Mouse (Mus musculus): Measurements from ENCODE around the gene Trnp1.

Gene Trnp1

DNA sequence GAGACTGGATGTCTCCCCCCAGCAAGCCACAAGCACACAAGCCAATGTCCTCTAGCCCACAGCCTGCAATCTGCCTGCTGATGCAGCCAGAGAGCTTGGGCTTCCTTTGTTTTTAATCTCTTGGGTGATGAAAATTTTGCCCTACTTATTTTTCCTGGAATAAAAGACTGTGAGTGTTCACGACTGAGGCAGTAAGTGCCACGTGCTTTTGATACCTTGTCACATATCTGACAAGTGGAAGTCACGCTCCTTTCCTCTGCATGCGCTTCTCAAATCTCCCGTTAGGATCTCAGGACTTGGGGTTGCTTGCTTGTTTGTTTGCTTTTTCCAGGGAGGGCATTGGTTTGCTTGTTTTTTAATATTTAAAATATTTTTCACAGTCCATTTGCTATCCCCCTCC lies 6.0 kb upstream of the Trnp1 start:
- ChIA-PET POLR2A (no interaction called here), CTCF (no interaction called here)

DNA sequence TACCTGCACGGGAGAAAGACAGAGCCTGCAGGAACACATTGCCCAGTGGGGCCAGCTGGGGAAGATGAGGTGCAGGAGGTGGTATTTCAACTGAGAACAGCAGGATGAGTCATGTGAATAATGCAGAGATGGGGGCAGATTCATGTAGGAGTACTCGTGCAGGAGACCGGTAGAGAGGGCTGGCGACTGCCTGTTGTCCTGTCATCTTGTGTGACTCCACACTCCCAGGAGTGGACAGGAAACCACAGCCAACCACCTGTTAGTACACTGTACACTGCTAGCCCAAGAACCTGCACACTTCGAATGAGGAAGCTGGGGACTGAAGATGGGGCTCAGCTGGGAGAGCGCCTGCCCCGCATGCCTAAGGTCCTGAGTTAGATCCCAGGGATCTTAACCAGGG lies 3.2 kb upstream of the Trnp1 start:
- ChIA-PET CTCF (interaction anchor here in 3 of 4 experiments (0.5 to 1.4 kb wide), 7 partner anchors 17 to 394 kb away, joined by 3 to 5 read pairs (median 3); no protein-coding TSS in a partner anchor), POLR2A (interaction anchor here (0.6 to 2.5 kb wide), 12 partner anchors 9 to 339 kb away, joined by 3 to 10 read pairs (median 4); partner anchors contain the start of genes Tent5b (in 2 of the 4), Gpatch3 (in 1 of the 4) and Kdf1 (in 1 of the 4))

DNA sequence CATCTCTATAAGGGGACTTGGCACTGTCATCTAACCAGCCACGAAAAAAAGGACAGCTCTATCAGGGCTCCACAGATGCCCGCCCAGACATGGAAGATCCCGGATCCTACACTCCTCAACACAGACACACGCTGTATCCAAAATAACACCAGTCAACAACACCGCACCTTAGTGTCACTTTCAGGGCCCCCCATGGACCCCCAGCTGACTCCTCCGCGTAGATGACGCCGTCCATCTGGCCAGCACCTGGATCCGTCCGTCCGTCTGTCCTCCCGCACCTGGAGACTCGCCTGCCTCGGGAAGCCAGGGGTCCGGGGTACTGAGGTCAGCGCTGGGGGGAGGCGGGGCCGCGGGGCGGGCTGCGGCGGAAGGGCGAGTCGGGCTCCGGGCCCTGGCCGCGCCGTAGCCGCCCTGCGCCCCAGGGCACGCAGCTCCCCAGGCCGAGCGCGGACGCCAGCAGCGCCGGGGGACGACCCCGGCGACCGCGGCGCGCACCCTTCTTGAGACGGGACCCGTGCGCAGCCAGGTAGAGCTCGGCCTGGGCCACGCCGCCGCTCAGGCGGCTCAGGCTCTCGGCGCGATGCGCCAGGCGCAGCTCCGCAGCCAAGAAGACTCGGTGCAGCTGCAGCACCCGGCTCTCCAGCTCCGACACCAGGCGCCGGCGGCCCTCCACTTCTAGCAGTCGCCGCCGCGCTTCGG lies 740 bp downstream of the Trnp1 start:
- ChIA-PET CTCF (interaction anchor here (0.5 to 3.2 kb wide), 20 partner anchors 11 to 764 kb away, joined by 3 to 22 read pairs (median 3); partner anchors contain the start of genes Tent5b (in 3 of the 4) and Zdhhc18 (in 1 of the 4)), POLR2A (interaction anchor here (0.6 to 4.6 kb wide), 40 partner anchors 9 to 1189 kb away, joined by 3 to 49 read pairs (median 4); partner anchors contain the start of genes Tent5b (in 4 of the 4), Nudc (in 2 of the 4), Wdtc1 (in 2 of the 4) and Gpatch3 (in 1 of the 4))

DNA sequence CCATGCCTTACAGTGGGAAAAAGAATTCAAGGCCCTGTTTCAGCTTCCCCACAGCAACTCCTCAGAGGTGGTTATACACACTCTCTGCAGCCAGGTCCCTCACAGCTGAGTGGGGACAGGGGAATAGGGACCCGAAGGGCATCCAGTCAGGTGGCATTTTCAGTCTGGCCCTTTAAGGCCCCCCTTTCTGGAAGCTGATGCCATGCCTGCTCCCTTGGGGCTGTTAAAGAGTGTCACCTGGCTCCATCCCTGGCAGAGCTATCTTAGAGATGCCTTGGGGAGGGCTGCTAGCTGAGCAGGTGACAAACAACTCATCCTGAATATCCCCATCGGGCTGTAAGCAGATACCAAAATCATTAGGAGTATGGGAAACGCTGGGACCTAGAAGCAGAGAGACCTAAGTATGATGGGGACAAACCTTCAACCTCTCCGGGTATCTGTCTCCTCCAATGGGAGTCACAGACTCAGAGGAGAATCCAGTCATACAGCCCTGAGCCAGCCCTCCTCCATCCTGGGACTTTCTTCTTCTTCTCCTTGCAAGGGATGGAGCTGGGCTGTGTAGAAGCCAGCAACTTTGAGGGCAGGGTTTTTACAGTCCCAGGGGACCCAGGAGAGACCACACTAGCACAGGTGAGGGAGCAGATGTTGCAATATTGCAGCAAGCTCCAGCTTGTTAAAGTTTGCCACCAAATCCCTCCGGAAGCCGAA lies 1.5 kb downstream of the Trnp1 start:
- CTCF ChIA-PET, result interaction anchor here (0.6 to 3.2 kb wide), 12 partner anchors 12 to 540 kb away, joined by 3 to 22 read pairs (median 3); partner anchors contain the start of gene Tent5b (in 3 of the 4)
- POLR2A ChIA-PET, result interaction anchor here in 3 of 4 experiments (0.8 to 4.6 kb wide), 31 partner anchors 9 to 256 kb away, joined by 3 to 49 read pairs (median 4); partner anchors contain the start of genes Tent5b (in 3 of the 3), Nudc (in 2 of the 3), Gpatch3 (in 1 of the 3) and Kdf1 (in 1 of the 3)

DNA sequence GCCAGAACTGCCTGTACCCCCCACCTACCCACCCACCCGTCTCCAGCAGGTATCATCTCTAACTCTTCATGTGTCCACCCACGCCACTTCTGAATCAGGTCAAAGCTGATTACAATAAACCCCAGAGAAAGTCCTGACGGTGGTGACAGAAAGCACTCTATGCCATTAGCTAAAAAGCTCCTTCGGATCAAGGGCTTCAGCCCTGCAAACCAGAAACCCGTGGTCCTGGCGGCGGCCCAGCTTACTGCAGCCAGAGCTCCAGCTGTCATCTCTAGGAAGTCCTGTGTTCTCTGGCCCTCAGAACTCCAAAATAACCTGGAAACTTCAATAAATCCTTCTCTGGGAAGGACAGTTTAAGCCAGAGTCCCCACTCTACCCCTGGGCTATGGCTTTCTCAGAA lies 2.6 kb downstream of the Trnp1 start:
- CTCF ChIA-PET, result interaction anchor here (0.6 to 3.2 kb wide), 14 partner anchors 11 to 612 kb away, joined by 3 to 30 read pairs (median 4); partner anchors contain the start of genes Tent5b (in 2 of the 4) and Stx12 (in 1 of the 4)

DNA sequence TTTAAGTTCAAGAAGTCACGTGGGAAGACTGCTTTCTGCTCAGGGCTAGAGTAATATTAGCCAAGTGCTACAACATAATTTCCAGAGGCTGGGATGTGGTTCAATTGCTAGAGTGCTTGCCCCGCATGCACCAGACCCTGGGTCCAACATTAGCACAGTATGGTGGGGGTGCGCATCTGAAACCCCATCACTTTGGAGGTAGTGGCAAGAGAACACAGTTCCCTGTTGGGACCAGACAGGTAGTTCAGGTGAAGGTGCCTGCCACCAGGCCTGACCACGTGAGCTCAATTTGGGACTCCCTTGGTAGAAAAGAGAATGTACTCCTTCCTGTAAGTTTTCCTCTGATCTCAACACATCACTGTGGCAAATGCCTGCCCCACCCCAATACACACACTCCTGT lies 3.5 kb downstream of the Trnp1 start:
- POLR2A ChIA-PET, result interaction anchor here (0.5 to 4.6 kb wide), 31 partner anchors 8 to 483 kb away, joined by 3 to 49 read pairs (median 3); partner anchors contain the start of genes Tent5b (in 3 of the 4), Gpatch3 (in 1 of the 4), Nudc (in 1 of the 4) and Slc9a1 (in 1 of the 4)
- CTCF ChIA-PET, result interaction anchor here (0.5 to 2.6 kb wide), 32 partner anchors 9 to 611 kb away, joined by 3 to 30 read pairs (median 4); partner anchors contain the start of genes Tent5b (in 3 of the 4) and Stx12 (in 1 of the 4)

More for the DNA sequence above, 2.6 kb downstream of the Trnp1 start:
- POLR2A ChIA-PET, result interaction anchor here (0.6 to 4.6 kb wide), 12 partner anchors 11 to 406 kb away, joined by 3 to 49 read pairs (median 3); partner anchors contain the start of gene Tent5b (in 3 of the 4)

DNA sequence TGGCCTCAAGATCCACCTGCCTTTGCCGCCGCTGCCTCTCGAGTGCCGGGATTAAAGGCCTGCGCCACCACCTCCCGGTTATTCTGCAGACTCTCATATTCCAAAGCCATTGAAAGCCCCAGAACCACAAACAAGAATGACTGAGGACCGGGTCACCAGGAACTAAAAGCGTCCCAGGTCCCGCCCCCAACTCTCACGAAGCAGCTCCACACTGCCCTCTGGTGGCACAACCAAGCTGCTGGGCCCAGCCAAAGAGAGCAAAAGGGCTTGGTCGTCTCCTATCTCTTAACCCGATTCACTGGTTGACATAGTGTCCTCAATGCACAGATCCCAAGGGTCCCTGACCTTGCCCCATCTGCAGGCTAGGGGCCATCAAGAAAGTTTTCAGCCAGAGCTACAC lies 3.9 kb downstream of the Trnp1 start:
- POLR2A ChIA-PET, result interaction anchor here (0.5 to 4.6 kb wide), 26 partner anchors 9 to 406 kb away, joined by 3 to 49 read pairs (median 3); partner anchors contain the start of genes Tent5b (in 3 of the 4), Gpatch3 (in 1 of the 4), Nudc (in 1 of the 4) and Slc9a1 (in 1 of the 4)
- CTCF ChIA-PET, result interaction anchor here (0.5 to 2.6 kb wide), 32 partner anchors 9 to 468 kb away, joined by 3 to 30 read pairs (median 4); partner anchors contain the start of gene Tent5b (in 3 of the 4)

DNA sequence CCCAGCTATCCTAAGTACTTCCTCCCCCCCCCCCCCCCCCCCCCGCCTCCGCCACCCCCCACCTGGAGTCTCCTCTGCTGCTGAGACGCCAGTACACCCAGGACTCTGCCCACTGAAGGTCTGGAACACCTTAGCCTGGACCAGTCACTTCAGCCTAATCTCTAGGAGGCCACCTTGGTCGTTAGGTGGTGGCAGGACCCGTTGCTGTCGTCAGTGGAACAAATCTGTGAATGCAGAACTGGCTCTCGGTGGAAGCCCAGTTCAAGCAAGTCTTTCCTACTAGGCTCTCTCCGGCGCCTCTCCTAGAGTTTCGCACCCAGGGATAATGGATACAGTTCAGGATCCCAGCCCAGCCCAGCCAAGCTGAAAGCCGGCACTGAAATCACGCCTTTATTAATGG lies 4.5 kb downstream of the Trnp1 start:
- CTCF ChIA-PET, result interaction anchor here (0.6 to 2.6 kb wide), 30 partner anchors 8 to 1502 kb away, joined by 3 to 30 read pairs (median 4); partner anchors contain the start of gene Tent5b (in 3 of the 4)
- POLR2A ChIA-PET, result interaction anchor here (0.5 to 4.6 kb wide), 20 partner anchors 9 to 334 kb away, joined by 3 to 49 read pairs (median 4); partner anchors contain the start of genes Tent5b (in 3 of the 4), Gpatch3 (in 1 of the 4), Nudc (in 1 of the 4) and Slc9a1 (in 1 of the 4)

DNA sequence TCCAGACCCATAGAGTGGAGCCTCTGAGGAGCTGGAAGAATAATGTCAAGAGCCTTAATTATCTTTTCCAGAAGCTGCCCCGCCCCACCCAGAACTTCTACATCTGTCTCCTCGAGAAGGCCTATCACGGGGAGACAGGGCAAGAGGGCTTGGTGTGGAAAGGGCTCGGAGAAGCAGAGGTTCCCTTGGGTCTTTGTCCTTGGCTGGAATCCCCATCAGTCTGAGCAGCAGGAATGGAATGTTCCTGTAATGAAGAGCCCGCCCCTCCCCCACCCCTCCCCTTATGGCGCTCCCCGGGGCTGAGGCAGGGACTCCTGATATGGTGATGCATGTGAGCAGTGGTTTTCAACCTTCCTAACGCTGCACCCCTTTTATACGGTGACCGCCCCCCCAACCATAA lies 6.5 kb downstream of the Trnp1 start:
- POLR2A ChIA-PET, result interaction anchor here in 2 of 4 experiments (0.5 to 3.2 kb wide), 6 partner anchors 11 to 138 kb away, joined by 3 to 12 read pairs (median 4); partner anchors contain the start of genes Tent5b (in 2 of the 2) and Wdtc1 (in 1 of the 2)

DNA sequence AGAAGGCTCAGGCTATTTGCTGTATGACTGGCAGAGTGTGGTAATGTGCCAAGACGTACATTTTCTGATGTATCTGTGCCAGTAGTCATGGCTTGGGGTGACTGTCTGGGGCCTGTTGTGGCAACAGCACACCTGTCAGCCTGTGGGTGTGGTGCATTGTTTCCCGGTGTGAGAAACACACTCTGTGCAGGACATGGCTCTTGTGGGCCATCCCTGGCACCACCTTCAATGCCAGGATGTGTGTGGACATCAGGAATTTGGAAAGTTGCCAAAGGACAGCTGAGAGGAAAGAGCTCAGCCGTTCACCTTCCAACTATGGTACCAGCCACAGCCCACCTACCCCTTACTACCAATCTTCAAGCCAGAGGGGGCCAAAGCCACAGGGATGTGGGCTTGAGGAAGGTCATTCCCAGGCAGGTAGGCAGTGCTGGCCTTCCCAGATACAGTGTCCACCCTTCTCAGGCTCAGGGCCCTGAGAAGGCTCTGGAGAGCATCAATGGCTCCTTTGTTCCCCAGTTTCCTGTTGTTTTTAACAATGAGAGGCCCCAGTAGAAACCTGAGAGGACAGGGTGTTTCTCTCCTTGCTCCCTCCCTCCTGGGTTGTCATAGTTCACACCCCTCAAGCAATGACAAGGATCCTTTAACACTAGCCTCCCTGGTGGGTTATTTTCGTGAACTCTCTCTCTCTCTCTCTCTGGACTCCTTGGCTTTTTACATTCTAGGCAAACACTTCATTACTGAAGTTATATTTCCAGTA lies 8.7 kb downstream of the Trnp1 start:
- ChIA-PET POLR2A (interaction anchor here in 3 of 4 experiments (0.7 to 3.2 kb wide), 3 partner anchors 10 to 169 kb away, joined by 3 to 12 read pairs (median 6); partner anchors contain the start of gene Tent5b (in 2 of the 3)), CTCF (interaction anchor here in 2 of 4 experiments (0.6 kb wide), 2 partner anchors 9 to 479 kb away, joined by 3 read pairs; no protein-coding TSS in a partner anchor)

More for the DNA sequence above, 6.5 kb downstream of the Trnp1 start:
- CTCF ChIA-PET, result interaction anchor here in 2 of 4 experiments (0.7 to 1.7 kb wide), 3 partner anchors 11 to 43 kb away, joined by 4 to 6 read pairs (median 4); partner anchors contain the start of gene Tent5b (in 2 of the 2)

DNA sequence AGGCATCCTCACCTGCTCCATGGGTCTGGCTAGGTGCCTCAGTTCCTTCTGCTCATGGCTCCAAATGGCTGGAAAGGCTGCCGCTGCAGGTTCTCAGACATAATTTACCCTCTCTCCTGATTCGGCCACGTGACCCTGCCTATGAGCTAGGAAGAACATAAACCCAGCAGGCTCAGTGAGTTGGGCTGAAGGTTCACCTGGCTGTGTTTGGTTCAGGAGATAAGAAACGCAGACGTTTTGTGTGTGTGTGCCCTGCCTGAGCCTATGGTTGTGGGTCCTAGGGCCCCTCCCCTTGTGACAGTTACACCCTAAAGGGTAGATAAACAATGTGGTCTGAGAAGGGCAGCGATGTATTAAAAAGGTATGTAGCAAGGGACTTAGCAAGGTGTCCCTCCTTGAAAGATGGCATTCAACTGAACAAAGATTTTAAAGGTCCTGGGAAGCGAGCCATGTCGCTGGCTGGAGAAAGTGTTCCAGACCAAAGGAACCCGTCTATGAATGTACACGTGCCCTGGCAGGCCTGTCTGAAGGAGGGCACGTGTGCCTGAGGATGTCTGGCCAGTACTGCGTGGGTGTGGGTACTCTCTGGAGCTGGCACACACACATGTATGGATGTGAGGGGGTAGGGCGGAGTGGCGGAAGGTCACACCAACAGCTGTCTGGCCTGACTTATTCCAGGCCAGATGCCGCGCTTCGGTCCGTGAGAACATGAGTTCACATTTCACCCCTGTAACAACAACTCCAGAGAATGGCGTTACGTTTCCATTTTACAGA lies 9.5 kb downstream of the Trnp1 start:
- ChIA-PET POLR2A (interaction anchor here in 3 of 4 experiments (0.6 to 3.2 kb wide), 5 partner anchors 9 to 58 kb away, joined by 3 to 12 read pairs (median 4); partner anchors contain the start of genes Tent5b (in 3 of the 3) and Trnp1 (in 1 of the 3)), CTCF (no interaction called here)

DNA sequence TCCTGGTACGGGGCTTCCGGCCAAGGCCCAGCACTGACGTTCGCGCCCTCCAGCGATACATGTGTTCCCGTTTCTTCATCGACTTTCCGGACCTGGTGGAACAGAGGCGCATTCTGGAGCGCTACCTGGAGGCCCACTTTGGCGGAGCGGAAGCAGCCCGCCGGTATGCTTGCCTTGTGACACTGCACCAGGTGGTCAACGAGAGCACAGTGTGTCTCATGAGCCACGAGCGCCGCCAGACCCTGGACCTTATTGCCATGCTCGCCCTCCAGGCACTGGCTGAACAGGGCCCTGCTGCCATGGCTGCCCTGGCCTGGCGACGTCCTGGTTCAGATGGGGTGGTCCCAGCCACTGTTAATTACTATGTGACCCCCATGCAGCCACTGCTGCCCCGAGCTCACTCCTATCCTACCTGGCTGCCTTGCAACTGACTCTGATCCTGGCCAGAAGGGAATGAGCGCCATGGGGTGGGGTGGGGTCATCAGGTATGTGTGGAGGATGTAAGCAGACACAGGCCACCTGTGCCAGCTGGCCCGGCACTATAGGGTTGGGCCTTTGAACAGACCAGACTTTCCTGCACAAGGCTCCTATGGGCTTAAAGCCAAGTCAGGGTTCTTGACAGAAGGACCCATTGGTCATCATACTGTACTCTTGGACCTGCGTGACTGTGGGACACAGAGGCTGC lies 11.5 kb downstream of the Trnp1 start:
- CTCF ChIA-PET, result interaction anchor here in 1 of 4 experiments (3.1 kb wide), 1 partner anchor 7 kb away, joined by 11 read pairs; no protein-coding TSS in a partner anchor
- POLR2A ChIA-PET, result interaction anchor here in 1 of 4 experiments (1.5 to 3.0 kb wide), 3 partner anchors 11 to 59 kb away, joined by 4 to 10 read pairs (median 8); partner anchors contain the start of gene Nudc

DNA sequence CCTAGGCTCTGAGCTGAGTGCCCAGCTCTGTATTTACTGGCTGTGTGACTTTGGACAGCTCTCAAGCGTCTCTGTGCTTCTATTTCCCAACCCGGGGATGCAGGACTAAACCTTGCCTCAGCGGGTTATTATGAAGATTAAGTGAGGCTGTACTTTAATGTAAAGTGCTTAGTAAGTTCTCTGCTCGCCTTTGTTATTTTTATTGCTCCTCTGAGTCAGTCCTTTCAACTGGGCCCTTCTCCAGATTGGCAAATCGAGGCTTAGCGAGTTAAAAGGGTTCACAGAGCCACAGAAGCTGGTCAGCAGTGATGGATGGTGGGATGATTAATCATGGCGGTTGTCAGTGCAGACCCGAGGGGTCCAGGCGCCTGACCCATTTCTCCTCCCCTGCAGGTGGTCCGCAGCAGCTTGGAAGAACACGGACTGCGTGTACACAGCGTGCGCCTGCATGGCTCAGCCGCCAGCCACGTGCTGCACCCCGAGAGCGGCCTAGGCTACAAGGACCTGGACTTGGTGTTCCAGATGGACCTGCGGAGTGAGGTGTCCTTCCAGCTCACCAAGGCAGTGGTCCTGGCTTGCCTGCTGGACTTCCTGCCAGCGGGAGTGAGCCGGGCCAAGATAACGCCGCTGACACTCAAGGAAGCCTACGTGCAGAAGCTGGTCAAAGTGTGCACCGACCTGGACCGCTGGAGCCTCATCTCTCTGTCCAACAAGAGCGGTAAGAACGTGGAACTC lies 12.5 kb downstream of the Trnp1 start:
- CTCF ChIA-PET, result interaction anchor here in 3 of 4 experiments (0.6 to 3.1 kb wide), 6 partner anchors 8 to 124 kb away, joined by 3 to 11 read pairs (median 4); no protein-coding TSS in a partner anchor
- POLR2A ChIA-PET, result interaction anchor here in 3 of 4 experiments (0.6 to 3.0 kb wide), 13 partner anchors 8 to 328 kb away, joined by 3 to 12 read pairs (median 3); partner anchors contain the start of genes Wdtc1 (in 2 of the 3) and Nudc (in 1 of the 3)

DNA sequence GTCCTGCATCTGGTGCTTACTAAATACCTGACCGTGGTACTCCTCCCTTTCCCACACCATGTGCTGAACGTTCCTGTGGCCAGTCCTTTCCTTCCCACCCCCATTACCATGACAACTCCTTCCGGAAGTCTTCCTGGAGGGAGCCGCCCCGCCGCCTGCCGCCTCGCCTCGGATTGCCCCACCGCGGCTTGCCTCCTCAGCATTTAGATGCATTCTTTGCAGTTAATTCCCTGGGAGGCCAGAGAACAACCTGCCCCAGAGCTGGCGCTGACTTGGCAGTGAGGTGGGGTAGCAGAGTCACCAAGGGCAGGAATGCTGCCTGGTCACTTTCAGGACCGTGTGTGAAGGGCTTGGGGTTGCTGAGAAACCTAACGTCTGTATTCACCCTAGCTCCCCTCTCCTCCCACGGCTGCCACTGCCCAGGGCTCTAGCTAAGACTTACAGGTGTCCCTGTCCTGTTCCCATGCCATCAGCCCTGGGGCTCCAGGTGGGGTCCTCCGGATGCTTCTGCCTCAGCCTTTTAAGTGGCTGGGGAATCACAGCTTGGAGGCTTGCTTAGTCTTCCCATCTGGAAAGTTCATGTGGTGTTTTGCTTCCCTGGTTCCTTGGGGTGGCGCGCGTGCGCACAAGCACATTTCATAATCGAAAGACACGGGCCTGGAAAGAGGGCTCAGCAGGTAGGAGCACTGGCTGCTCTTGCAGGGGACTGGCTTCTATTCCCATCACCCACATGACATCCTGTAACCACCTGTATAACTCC lies 13.9 kb downstream of the Trnp1 start:
- ChIA-PET CTCF (interaction anchor here (0.6 to 3.1 kb wide), 12 partner anchors 8 to 423 kb away, joined by 3 to 11 read pairs (median 3); no protein-coding TSS in a partner anchor), POLR2A (interaction anchor here in 3 of 4 experiments (0.5 to 3.0 kb wide), 16 partner anchors 9 to 971 kb away, joined by 3 to 12 read pairs (median 4); partner anchors contain the start of genes Nudc (in 2 of the 3), Tmem222 (in 1 of the 3), Trnp1 (in 1 of the 3) and Wdtc1 (in 1 of the 3))
